Mouse (Mus musculus): ENCODE results near the gene Mtmr10. TPM values are rescaled to one million over a fixed set of nuclear protein-coding genes. Genes with fewer than 3 reads are reported as not detected.

The Mtmr10 gene
- polyA plus RNA-seq, 1 experiment from 2014 or later = 19.6 TPM

Small RNA genes lying within 50 kb of the gene (microRNA-seq; reads per million reads assigned to microRNA genes)
- gene Mir6416 = not detected

Other genes starting within 250 kb of the Mtmr10 start
- 0.52 and 0.72 TPM in 2 replicates for gene Trpm1, start 133.8 kb upstream of the Mtmr10 start, polyA plus RNA-seq (2016; fragmentation: Nextera tagmentation; extraction: Ambion mirVana)
- 9.8 and 10.0 TPM in 2 replicates for gene Fan1, start 86.4 kb downstream of the Mtmr10 start, polyA plus RNA-seq (2016; fragmentation: Nextera tagmentation; extraction: Ambion mirVana)
- 42.2 and 43.0 TPM in 2 replicates for gene Mphosph10, start 104.6 kb downstream of the Mtmr10 start, polyA plus RNA-seq (2016; fragmentation: Nextera tagmentation; extraction: Ambion mirVana)
- 34.6 and 34.9 TPM in 2 replicates for gene Mcee, start 105.0 kb downstream of the Mtmr10 start, polyA plus RNA-seq (2016; fragmentation: Nextera tagmentation; extraction: Ambion mirVana)
- gene Apba2, start 214.1 kb downstream of the Mtmr10 start, polyA plus RNA-seq (2016; fragmentation: Nextera tagmentation; extraction: Ambion mirVana) = 120 and 125 TPM in 2 replicates